Mouse (Mus musculus) A20 (cell line): ENCODE measurements around the gene Gm10037.

ENCODE experiments used
- DNase-seq: peaks from one replicate; pipeline ENCODE4 v3.0.0-alpha.2; 2011; ENCODE audit warnings: low read depth, low spot score

Gm10037 gene

DNA sequence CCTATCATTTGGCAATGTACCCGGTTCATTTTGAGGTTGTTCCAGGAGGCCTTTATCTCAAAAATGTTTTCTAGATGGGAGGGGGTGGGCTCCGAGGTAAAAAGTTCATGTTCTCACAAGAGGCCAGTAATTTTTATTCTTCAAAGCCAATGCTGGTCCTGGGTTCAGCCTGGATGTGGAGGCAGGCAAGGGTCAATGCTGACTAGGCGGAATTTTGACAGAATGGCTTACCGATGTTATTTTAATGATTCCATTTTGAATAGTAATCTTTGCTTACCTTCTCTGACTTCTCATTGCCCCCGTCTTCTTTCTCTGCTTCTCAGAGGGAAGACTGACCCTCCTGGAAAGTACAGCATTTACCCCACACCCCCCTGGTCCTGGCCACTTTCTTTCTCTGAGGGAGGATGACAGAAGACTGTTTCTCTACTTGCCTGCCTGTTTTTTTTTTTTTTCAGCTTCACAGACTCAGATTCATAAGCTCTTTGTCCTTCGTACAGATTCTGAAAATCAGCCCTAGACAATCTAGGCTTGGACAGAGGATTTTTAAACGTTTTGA is 45.9 kb downstream of the Gm10037 start:
- DNase-seq: no peak

DNA sequence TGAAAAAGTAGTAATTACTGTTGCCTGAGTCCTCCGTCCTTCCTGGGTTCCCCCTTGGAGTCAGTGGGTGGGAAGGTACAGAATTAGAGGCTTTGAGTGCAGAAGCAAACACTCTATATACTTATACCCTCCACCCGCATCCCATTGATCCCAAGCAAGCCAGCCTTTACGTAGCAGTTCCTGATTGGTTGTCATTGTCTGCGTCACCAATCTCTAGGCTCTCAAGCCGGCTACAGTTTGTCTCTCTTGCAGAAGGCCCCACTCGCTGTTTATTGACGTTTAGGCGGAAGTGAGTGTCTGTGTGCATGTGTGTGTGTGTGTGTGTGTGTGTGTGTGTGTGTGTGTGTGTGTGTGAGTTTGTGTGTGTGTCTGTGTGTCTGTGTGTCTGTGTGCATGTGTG is 53.1 kb downstream of the Gm10037 start:
- DNase-seq: no peak
